Mouse (Mus musculus): ENCODE results near the gene Cd96. TPM values are rescaled to one million over a fixed set of nuclear protein-coding genes. Genes with fewer than 3 reads are reported as not detected.
"Not testable (repeated sequence)": the region's sequence is repeated elsewhere in the genome, so short reads cannot be mapped to it uniquely, and the experiment has no call there.

Cd96 gene
- total RNA-seq (2017), result 15.3 to 51.1 TPM (median 22.0 TPM) in 3 replicates

- ATAC-seq (replicated peaks; ENCODE audit: insufficient number of reproducible peaks, low FRiP score, low TSS enrichment, poor library complexity, severe bottlenecking), result peak; percentile 70
These were observed at the start of gene Cd96 for GRCm38 (mm10) chr16:46120020-46120419. Cd96 (minus strand) TSS chr16:46120251.

GRCm38 (mm10) chr16:46166971-46167370, 46.9 kb upstream of the Cd96 start:
- ATAC-seq (replicated peaks; ENCODE audit: insufficient number of reproducible peaks, low FRiP score, low TSS enrichment, poor library complexity, severe bottlenecking), result no peak

- ATAC-seq (replicated peaks; ENCODE audit: insufficient number of reproducible peaks, low FRiP score, low TSS enrichment, poor library complexity, severe bottlenecking), result no peak
These were observed 45.3 kb upstream of the Cd96 start for GRCm38 (mm10) chr16:46165305-46165704.

DNA sequence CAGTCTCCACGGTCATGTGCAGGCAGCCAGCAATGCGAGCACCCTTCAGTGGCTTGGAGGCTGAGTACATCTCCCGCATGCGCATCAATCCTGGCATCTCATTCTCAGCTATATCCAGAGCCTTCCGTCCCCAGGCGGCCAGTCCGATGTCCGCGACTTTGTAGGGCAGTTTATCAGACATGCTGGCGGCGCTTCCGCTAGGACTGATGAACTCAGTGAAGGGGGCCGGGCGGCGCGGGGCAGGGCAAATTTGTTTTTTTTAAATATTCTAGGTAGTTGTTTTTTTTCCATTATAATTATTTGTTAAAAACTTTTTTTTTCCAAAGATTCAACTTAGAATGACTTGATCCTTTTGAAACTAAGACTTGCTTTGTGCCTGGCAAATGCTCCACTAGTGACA, 34.8 kb upstream of the Cd96 start, which contains the start of gene Gm4737:
TSS of gene Gm4737 (minus strand) at position 246 of the 400 bp plus-strand sequence.
- ATAC-seq (replicated peaks; ENCODE audit: insufficient number of reproducible peaks, low FRiP score, low TSS enrichment, poor library complexity, severe bottlenecking), result not testable (repeated sequence)

- no peak for ATAC-seq (replicated peaks; ENCODE audit: insufficient number of reproducible peaks, low FRiP score, low TSS enrichment, poor library complexity, severe bottlenecking)
These were observed 31.1 kb upstream of the Cd96 start for GRCm38 (mm10) chr16:46151141-46151540.

DNA sequence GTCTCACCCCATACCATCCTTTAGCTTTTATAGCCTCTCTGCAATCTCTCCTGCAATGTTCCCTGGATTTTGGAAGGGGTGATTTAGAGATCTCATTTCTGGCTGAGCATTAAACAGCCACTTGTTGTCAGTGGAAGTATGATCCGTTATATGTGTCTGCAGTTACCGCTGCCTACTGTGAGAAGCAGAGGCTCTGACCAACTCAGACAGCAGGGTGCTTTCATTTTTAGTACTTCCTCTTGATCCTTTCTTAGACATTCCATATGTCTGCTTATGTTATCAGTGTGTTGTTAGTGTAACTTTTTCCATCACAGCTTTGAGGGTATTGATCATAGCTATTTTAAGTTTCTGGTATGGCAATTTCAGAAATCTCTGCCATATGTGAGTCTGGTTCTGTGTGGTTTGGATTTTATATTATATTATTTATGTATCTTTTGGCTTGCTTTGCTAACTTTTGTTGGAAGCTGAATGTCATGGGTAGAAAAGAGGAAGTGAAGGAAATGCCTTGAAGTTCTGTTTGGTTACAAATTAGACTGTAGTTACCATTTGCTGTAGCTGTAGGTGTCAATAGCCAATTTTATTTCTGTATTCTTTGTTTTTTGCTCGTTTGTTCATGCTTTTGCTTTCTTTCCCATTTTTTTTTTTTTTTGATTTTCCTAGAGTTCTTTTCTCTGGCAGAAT, 28.8 kb upstream of the Cd96 start:
- ATAC-seq (replicated peaks; ENCODE audit: insufficient number of reproducible peaks, low FRiP score, low TSS enrichment, poor library complexity, severe bottlenecking), result no peak

DNA sequence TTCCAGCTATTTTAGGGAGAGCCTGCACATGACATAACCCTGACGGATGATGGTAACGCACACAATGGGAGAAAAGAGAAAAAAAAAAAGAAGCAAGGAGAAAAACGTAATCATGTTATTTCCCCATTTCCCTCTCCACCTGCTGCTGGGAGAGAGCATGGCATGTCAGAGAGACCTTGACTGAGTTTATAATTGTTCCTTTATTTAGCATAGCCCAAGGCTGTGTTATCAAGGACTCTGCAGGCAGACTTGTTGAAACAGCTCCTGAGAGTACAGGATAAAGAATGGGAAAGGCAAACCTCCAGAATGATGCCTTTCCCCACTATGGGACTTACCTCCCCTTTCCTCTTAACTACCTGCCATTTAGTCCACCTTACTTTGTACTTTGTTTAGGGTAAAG, 26.9 kb upstream of the Cd96 start:
- no peak for ATAC-seq (replicated peaks; ENCODE audit: insufficient number of reproducible peaks, low FRiP score, low TSS enrichment, poor library complexity, severe bottlenecking)

- no peak for ATAC-seq (replicated peaks; ENCODE audit: insufficient number of reproducible peaks, low FRiP score, low TSS enrichment, poor library complexity, severe bottlenecking)
These were observed 2.2 kb upstream of the Cd96 start for GRCm38 (mm10) chr16:46122238-46122637.

GRCm38 (mm10) chr16:46121420-46121819, 1.4 kb upstream of the Cd96 start:
- ATAC-seq (replicated peaks; ENCODE audit: insufficient number of reproducible peaks, low FRiP score, low TSS enrichment, poor library complexity, severe bottlenecking), result no peak

DNA sequence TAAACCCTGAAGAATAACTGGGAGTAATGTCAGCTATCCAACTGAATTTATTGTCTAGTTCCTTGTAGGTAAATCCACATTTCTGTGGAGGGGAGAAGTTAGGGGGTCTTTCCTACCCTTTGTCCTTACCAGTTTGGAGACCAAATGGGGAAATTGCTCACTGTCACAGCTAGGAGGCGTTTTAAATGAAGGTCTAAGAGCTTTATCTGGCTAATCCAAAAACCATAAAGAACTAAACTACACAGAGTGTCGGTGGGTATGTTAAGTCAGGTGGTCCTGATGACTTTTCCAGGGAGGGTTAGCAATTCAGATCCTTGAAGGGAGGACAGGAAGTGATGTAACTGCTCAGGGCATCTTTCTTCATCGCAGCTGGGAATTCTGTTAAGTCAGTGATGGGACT, 556 bp upstream of the Cd96 start:
- ATAC-seq (replicated peaks; ENCODE audit: insufficient number of reproducible peaks, low FRiP score, low TSS enrichment, poor library complexity, severe bottlenecking), result no peak

- no peak for ATAC-seq (replicated peaks; ENCODE audit: insufficient number of reproducible peaks, low FRiP score, low TSS enrichment, poor library complexity, severe bottlenecking)
These were observed 2.4 kb downstream of the Cd96 start for GRCm38 (mm10) chr16:46117645-46118044.

DNA sequence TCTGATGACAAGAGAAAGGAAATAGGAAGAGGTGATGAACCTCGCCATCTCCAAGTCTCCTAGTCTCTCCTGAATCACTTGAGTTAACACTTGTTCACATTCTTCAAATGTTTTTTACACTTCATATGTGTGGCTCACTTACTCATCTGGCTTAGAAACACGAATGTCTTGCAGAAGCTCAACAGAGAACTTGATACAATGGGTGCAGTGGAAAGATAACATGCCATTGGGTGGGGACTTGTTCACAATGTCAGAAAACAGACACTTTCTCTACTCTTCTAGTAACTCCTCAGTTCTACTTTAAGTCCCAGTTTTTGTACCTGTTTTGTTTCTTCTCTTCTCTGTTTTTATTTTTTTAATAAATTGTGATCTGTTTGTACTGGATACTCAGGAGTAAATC, 5.3 kb downstream of the Cd96 start:
- no peak for ATAC-seq (replicated peaks; ENCODE audit: insufficient number of reproducible peaks, low FRiP score, low TSS enrichment, poor library complexity, severe bottlenecking)

- ATAC-seq (replicated peaks; ENCODE audit: insufficient number of reproducible peaks, low FRiP score, low TSS enrichment, poor library complexity, severe bottlenecking), result no peak
These were observed 10.5 kb downstream of the Cd96 start for GRCm38 (mm10) chr16:46109536-46109935.

DNA sequence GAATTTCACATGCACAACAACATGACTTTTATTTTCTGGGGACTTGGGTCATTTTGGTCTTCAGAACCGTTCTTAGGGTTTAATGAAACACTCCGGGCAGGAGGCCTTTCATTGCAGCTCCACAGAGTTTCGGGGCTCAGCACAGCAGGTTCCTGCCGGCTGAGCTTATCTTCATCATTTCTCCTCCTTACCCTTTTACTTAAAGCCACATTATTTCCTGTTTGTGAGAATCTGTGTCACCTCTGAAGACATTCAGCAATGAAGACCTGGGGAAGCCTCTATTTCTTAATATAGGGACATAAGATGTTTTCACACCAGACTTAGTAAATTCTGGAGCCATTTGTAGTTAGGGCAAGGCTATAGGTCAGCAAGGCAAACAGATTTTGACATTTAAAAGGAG, 12.6 kb downstream of the Cd96 start:
- ATAC-seq (replicated peaks; ENCODE audit: insufficient number of reproducible peaks, low FRiP score, low TSS enrichment, poor library complexity, severe bottlenecking), result no peak

DNA sequence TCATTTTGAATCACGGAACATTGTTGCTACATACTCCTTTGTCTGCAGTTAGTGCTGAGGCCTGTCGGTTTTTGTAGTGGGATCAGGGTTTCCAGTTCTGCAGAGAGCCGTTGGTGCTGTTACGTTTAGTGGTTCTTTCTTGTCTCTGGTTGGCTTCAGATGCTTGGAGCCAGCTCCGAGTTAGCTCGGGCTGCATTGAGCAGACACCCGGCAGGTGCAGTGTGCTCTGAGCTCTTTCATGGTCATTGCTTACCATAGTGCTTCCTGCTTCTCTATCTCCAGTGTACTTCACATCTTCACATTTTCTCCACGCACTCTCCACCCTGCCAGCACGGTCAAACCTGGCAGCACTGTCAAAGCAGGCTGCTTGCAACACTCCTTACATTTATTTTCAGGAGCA, 15.6 kb downstream of the Cd96 start:
- no peak for ATAC-seq (replicated peaks; ENCODE audit: insufficient number of reproducible peaks, low FRiP score, low TSS enrichment, poor library complexity, severe bottlenecking)

GRCm38 (mm10) chr16:46101748-46102147, 18.3 kb downstream of the Cd96 start:
- no peak for ATAC-seq (replicated peaks; ENCODE audit: insufficient number of reproducible peaks, low FRiP score, low TSS enrichment, poor library complexity, severe bottlenecking)

DNA sequence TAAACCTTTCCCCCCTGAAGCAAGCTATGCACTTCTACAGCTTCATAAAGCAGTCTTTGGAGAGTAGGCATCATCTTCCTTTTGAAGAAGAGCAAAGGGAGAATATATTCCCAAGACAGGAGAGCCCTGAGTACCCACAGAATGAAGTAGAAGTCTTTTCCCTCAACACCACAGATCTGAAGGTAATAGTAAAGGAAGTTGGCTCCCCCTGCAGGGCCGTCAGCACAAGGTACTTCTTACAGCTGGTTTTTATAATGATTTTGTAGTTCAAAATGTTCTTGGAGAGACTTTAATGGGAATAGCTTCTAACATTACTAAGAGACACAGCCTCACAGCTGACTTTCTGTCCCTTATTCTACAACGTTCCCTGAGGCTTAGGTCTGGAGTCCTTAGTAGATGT, 19.8 kb downstream of the Cd96 start:
- no peak for ATAC-seq (replicated peaks; ENCODE audit: insufficient number of reproducible peaks, low FRiP score, low TSS enrichment, poor library complexity, severe bottlenecking)

- ATAC-seq (replicated peaks; ENCODE audit: insufficient number of reproducible peaks, low FRiP score, low TSS enrichment, poor library complexity, severe bottlenecking), result no peak
These were observed 22.6 kb downstream of the Cd96 start for GRCm38 (mm10) chr16:46097421-46097820.

- ATAC-seq (replicated peaks; ENCODE audit: insufficient number of reproducible peaks, low FRiP score, low TSS enrichment, poor library complexity, severe bottlenecking), result no peak
These were observed 25.6 kb downstream of the Cd96 start for GRCm38 (mm10) chr16:46094478-46094877.

DNA sequence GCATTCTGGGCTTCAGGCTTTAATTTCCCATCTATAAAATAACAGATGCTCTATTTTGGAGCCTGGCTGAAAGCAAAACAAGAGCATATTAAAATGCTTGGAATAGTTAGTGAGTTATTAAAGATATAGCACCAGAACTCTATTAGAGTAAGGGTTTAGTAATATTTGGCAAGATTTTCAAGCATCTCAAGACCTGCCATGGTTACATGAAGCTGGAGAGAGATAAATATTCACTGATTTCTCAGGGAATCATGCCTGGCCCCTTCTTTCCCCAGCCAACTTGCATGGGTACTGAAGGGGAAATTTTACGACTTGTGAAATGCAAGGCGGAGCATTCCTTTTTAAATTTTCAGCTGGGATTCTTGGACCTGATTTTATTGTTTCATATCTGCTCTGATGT, 27.1 kb downstream of the Cd96 start:
- no peak for ATAC-seq (replicated peaks; ENCODE audit: insufficient number of reproducible peaks, low FRiP score, low TSS enrichment, poor library complexity, severe bottlenecking)

Measured in monocyte, adult 5-6 weeks (primary cell).